Mouse (Mus musculus) erythroblast, adult 5-6 weeks (primary cell): ENCODE data around the gene Ybx3. TPM values are rescaled to one million over a fixed set of nuclear protein-coding genes. Genes with fewer than 3 reads are reported as not detected.

ENCODE experiments used
- ATAC-seq: replicated peaks from 2 replicates; pipeline ENCODE4 v1.8.0; 2016; ENCODE audit warnings: moderate number of reproducible peaks, mild to moderate bottlenecking, moderate TSS enrichment, inconsistent platforms; ENCODE audit not compliant: poor library complexity, low FRiP score, severe bottlenecking
- total RNA-seq, 2 experiments: library from RNA; stranded (forward) in 1 of 2; stranded (reverse) in 1 of 2; fragments of 150-400 nt in 1 of 2; fragments of 200-764, 138-1000 nt in 1 of 2; gene quantifications; 2 replicates each; pipeline versions ENCODE4 v1.2.3 to v1.2.4; 2015 to 2017; ENCODE audit warnings: low replicate concordance in 2 of 2

Ybx3 gene
- total RNA-seq, 2 experiments from 2014 or later: 322 to 388 TPM

GRCm38 (mm10) chr6:131386416-131387019, 1.8 kb downstream of the Ybx3 start:
- ATAC-seq: no peak

- ATAC-seq: no peak
Measured at GRCm38 (mm10) chr6:131385469-131385868, 2.8 kb downstream of the Ybx3 start.

GRCm38 (mm10) chr6:131383713-131384330, 4.5 kb downstream of the Ybx3 start:
- ATAC-seq: peak; percentile 24; the same call in 1 of the 2 replicates

GRCm38 (mm10) chr6:131382984-131383337, 5.3 kb downstream of the Ybx3 start:
- no peak for ATAC-seq

GRCm38 (mm10) chr6:131382232-131382983, 5.9 kb downstream of the Ybx3 start:
- ATAC-seq: no peak

GRCm38 (mm10) chr6:131378858-131379428, 9.3 kb downstream of the Ybx3 start:
- ATAC-seq: no peak

- no peak for ATAC-seq
Measured at GRCm38 (mm10) chr6:131377378-131377777, 10.9 kb downstream of the Ybx3 start.

GRCm38 (mm10) chr6:131374594-131375340, 13.5 kb downstream of the Ybx3 start:
- no peak for ATAC-seq

GRCm38 (mm10) chr6:131373160-131373559, 15.1 kb downstream of the Ybx3 start:
- no peak for ATAC-seq

GRCm38 (mm10) chr6:131370767-131371166, 17.5 kb downstream of the Ybx3 start:
- no peak for ATAC-seq

- ATAC-seq: no peak
Measured at GRCm38 (mm10) chr6:131369866-131370616, 18.2 kb downstream of the Ybx3 start.

GRCm38 (mm10) chr6:131367101-131367500, 21.2 kb downstream of the Ybx3 start:
- ATAC-seq: peak; percentile 64

GRCm38 (mm10) chr6:131364353-131364752, 23.9 kb downstream of the Ybx3 start:
- peak; percentile 79 for ATAC-seq

- peak; percentile 38 for ATAC-seq
Measured at GRCm38 (mm10) chr6:131362987-131363765, 25.1 kb downstream of the Ybx3 start.

- ATAC-seq: peak; percentile 64
Measured at GRCm38 (mm10) chr6:131360693-131361092, 27.6 kb downstream of the Ybx3 start.

GRCm38 (mm10) chr6:131359543-131359942, 28.7 kb downstream of the Ybx3 start:
- ATAC-seq: no peak

- no peak for ATAC-seq
Measured at GRCm38 (mm10) chr6:131354913-131355312, 33.4 kb downstream of the Ybx3 start.

- peak; percentile 72 for ATAC-seq
Measured at GRCm38 (mm10) chr6:131353352-131353919, 34.8 kb downstream of the Ybx3 start, which contains the start of gene Styk1. TSS of gene Styk1 (minus strand) at chr6:131353597.
